Mouse (Mus musculus): ENCODE data around the gene Pbx1.

The Pbx1 gene

GRCm38 (mm10) chr1:168426281-168426680 is 5.8 kb downstream of the Pbx1 start:
- no peak for DNase-seq (ENCODE audit: low spot score)

- DNase-seq (ENCODE audit: low spot score): no peak
These were observed 6.9 kb downstream of the Pbx1 start for GRCm38 (mm10) chr1:168425017-168425705.

- DNase-seq (ENCODE audit: low spot score): no peak
These were observed 8.6 kb downstream of the Pbx1 start for GRCm38 (mm10) chr1:168423389-168423930.

- DNase-seq (ENCODE audit: low spot score): peak; percentile 8
These were observed 13.2 kb downstream of the Pbx1 start for GRCm38 (mm10) chr1:168418903-168419302.

- peak; percentile 24 for DNase-seq (ENCODE audit: low spot score)
These were observed 14.4 kb downstream of the Pbx1 start for GRCm38 (mm10) chr1:168417626-168418025.

- peak; percentile 70 for DNase-seq (ENCODE audit: low spot score)
These were observed 15.2 kb downstream of the Pbx1 start for GRCm38 (mm10) chr1:168416729-168417437.

- peak; percentile 77 for DNase-seq (ENCODE audit: low spot score)
These were observed 21.5 kb downstream of the Pbx1 start for GRCm38 (mm10) chr1:168410611-168411010.

GRCm38 (mm10) chr1:168410054-168410453 is 22.0 kb downstream of the Pbx1 start:
- DNase-seq (ENCODE audit: low spot score): peak; percentile 66

GRCm38 (mm10) chr1:168408757-168409156 is 23.3 kb downstream of the Pbx1 start:
- no peak for DNase-seq (ENCODE audit: low spot score)

- no peak for DNase-seq (ENCODE audit: low spot score)
These were observed 24.1 kb downstream of the Pbx1 start for GRCm38 (mm10) chr1:168407958-168408357.

GRCm38 (mm10) chr1:168406291-168406675 is 25.8 kb downstream of the Pbx1 start:
- DNase-seq (ENCODE audit: low spot score): no peak

- DNase-seq (ENCODE audit: low spot score): peak; percentile 84
These were observed 26.3 kb downstream of the Pbx1 start for GRCm38 (mm10) chr1:168405645-168406290.

GRCm38 (mm10) chr1:168403529-168403928 is 28.5 kb downstream of the Pbx1 start:
- DNase-seq (ENCODE audit: low spot score): no peak

- DNase-seq (ENCODE audit: low spot score): no peak
These were observed 29.4 kb downstream of the Pbx1 start for GRCm38 (mm10) chr1:168402683-168403082.

- no peak for DNase-seq (ENCODE audit: low spot score)
These were observed 36.4 kb downstream of the Pbx1 start for GRCm38 (mm10) chr1:168395523-168396159.

GRCm38 (mm10) chr1:168394535-168394934 is 37.5 kb downstream of the Pbx1 start:
- no peak for DNase-seq (ENCODE audit: low spot score)

- peak; percentile 5 for DNase-seq (ENCODE audit: low spot score)
These were observed 38.6 kb downstream of the Pbx1 start for GRCm38 (mm10) chr1:168393456-168393855.

GRCm38 (mm10) chr1:168392500-168392853 is 39.6 kb downstream of the Pbx1 start:
- DNase-seq (ENCODE audit: low spot score): no peak

- DNase-seq (ENCODE audit: low spot score): peak; percentile 88
These were observed 40.2 kb downstream of the Pbx1 start for GRCm38 (mm10) chr1:168391617-168392499.

GRCm38 (mm10) chr1:168390748-168391147 is 41.3 kb downstream of the Pbx1 start:
- DNase-seq (ENCODE audit: low spot score): no peak

GRCm38 (mm10) chr1:168386159-168386558 is 45.9 kb downstream of the Pbx1 start:
- DNase-seq (ENCODE audit: low spot score): no peak
